Mouse (Mus musculus) stomach, embryonic 15.5 days (tissue): ENCODE results near the gene Itga4. TPM values are rescaled to one million over a fixed set of nuclear protein-coding genes. Genes with fewer than 3 reads are reported as not detected.
A peak's percentile ranks its signal among the peaks of the same experiment; 100 is the strongest.

Experiments used
- ATAC-seq: fragments of 200-750 bp; cut with Nextera tagmentation; 2 replicates; pipeline ENCODE4 v1.8.0; 2017; ENCODE audit warnings: low read depth, moderate number of reproducible peaks, moderate TSS enrichment; ENCODE audit not compliant: insufficient read depth, low FRiP score
- H3K27ac ChIP-seq: fragments of 300-500 bp; sonication (generic); 2 replicates; pipeline ENCODE4 v1.5.1; 2015; ENCODE audit warnings: mild to moderate bottlenecking, inconsistent platforms
- H3K27me3 ChIP-seq: fragments of 300-500 bp; sonication (generic); replicated peaks from 2 replicates; pipeline ENCODE4 v1.6.1; 2015; ENCODE audit warnings: inconsistent platforms
- H3K36me3 ChIP-seq: fragments of 300-500 bp; sonication (generic); 2 replicates; pipeline ENCODE4 v1.6.1; 2015; ENCODE audit warnings: inconsistent platforms
- H3K4me1 ChIP-seq: fragments of 300-500 bp; sonication (generic); 2 replicates; pipeline ENCODE4 v1.6.1; 2015; ENCODE audit warnings: inconsistent platforms
- H3K4me2 ChIP-seq: fragments of 300-500 bp; sonication (generic); 2 replicates; pipeline ENCODE4 v1.6.1; 2015; ENCODE audit warnings: mild to moderate bottlenecking, inconsistent platforms
- H3K4me3 ChIP-seq: fragments of 300-500 bp; sonication (generic); replicated peaks from 2 replicates; pipeline ENCODE4 v1.5.1; 2015; ENCODE audit warnings: inconsistent platforms
- H3K9ac ChIP-seq: fragments of 300-500 bp; sonication (generic); 2 replicates; pipeline ENCODE4 v1.6.1; 2015; ENCODE audit warnings: inconsistent platforms
- H3K9me3 ChIP-seq: fragments of 300-500 bp; sonication (generic); 2 replicates; pipeline ENCODE4 v1.6.1; 2016; ENCODE audit warnings: inconsistent platforms
- WGBS: fragments of 180-500 bp; shearing (Covaris S2); methylation state at CpG from one replicate; pipeline ENCODE4 v1.1.7; 2015; 5-methylcytosine and 5-hydroxymethylcytosine counted together
- polyA plus RNA-seq: library from polyadenylated mRNA; unstranded; fragments of >200 nt; fragmentation: Nextera tagmentation; extraction: Ambion mirVana; gene quantifications from 2 replicates; pipeline ENCODE4 v1.2.1, GENCODE M21; 2015

Gene Itga4
- polyA plus RNA-seq, 1 experiment from 2014 or later: 6.5 TPM

DNA sequence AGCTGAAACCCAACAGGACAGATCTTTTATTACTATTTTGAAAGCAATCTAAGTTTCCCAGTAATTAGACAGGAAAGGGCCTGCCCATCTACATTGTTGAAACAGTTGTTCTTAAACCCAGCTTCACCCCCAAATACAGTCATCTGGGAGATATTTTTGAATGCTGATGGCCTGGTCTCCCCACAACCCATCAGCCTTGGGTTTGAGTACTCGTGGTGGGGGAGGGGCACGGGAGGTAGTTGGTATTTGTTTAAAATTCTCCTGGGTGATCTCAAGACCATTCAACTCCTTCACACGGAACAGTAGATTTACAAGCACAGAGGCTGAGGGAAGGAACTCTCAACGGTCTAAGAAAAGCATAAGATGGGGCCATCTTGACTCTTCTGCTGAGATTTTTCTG, 13.6 kb downstream of the Itga4 start:
- no peak for ATAC-seq
- WGBS: 73% methylated on average over 4 of the region's 4 CpGs
- Histone ChIP-seq H3K27ac (no peak overlapping the region), H3K4me1 (no peaks in the 10 kb centered on the region), H3K36me3 (no peaks in the 10 kb centered on the region), H3K9me3 (no peaks in the 10 kb centered on the region), H3K27me3 (no peaks in the 10 kb centered on the region), H3K9ac (no peak overlapping the region), H3K4me3 (no peak overlapping the region), H3K4me2 (no peak overlapping the region)

DNA sequence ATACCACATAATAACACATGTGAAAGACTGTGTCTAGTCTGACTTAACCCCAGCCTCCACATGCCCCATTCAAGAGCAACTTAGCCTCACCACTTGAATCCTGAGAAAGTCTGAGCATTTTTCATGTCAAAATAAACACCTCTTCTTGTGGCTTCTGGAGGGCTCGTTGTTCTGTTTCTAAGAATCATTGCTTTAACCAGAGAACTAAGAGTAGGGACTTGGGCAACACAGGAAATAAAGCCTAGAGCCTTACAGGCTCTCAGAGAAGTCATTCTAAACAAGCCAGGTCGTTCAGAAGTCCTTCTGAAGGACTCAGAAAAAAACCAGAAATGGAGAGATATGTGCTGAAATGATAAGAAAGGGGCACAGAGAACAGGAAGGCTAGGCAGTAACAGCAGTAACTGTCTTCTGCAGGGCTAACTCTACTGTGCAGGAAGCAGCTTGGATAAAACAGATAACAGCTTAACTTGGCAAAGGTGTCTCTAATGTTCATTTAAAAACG, 14.9 kb downstream of the Itga4 start:
- peak; percentile 58; the same call in 1 of the 2 replicates for ATAC-seq
- H3K9me3 ChIP-seq: no peaks in the 10 kb centered on the region
- H3K27ac ChIP-seq: no peak overlapping the region
- H3K36me3 ChIP-seq: no peaks in the 10 kb centered on the region
- no peaks in the 10 kb centered on the region for H3K27me3 ChIP-seq
- H3K9ac ChIP-seq: no peak overlapping the region
- 30% methylated on average over 3 of the region's 3 CpGs for WGBS
- no peaks in the 10 kb centered on the region for H3K4me1 ChIP-seq
- no peak overlapping the region for H3K4me2 ChIP-seq
- H3K4me3 ChIP-seq: no peak overlapping the region

DNA sequence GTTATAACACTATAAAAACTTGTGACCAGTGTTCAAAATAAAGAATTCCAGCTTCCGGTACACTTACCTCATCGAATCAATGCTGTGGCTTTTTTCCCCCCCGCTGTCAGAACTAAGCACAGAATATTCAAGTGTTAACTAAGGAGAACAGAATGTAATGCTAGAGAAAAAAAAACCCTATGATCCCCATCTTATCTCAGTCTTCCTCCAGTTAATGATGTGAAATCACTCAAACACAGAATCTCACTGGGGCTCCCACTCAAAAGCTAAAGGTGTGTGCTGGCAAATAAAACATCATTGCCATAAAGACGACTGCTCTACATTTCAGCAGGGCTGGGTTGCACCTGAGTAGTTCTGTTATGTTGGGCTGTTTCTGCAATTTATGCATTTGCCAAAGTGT, 16.6 kb downstream of the Itga4 start:
- H3K4me1 ChIP-seq: no peaks in the 10 kb centered on the region
- H3K9ac ChIP-seq: no peak overlapping the region
- 82% methylated on average over 4 of the region's 4 CpGs for WGBS
- H3K36me3 ChIP-seq: no peaks in the 10 kb centered on the region
- no peaks in the 10 kb centered on the region for H3K9me3 ChIP-seq
- H3K4me2 ChIP-seq: no peak overlapping the region
- ATAC-seq: no peak
- no peaks in the 10 kb centered on the region for H3K27me3 ChIP-seq
- H3K27ac ChIP-seq: no peak overlapping the region
- no peak overlapping the region for H3K4me3 ChIP-seq

DNA sequence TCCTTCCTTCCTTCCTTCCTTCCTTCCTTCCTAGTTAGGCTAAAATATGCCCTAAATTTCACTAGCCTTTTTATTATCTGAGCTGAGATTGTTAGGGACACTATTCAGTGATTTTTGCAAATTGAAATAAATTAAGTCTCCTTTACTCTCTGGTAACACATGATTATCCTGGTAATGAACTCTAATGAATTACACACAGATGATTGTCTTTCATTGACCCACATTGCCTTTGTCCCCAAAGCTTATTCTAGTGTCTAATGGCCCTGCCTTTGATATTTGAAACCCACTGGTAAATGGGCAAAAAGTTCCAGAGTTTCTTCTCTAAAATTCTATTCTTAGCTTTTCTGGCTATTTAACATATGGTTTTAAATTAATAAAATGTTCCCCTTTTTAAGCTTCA, 23.4 kb downstream of the Itga4 start:
- Histone ChIP-seq H3K9ac (no peak overlapping the region), H3K36me3 (no peaks in the 10 kb centered on the region), H3K4me3 (no peak overlapping the region), H3K27ac (no peak overlapping the region), H3K4me2 (no peak overlapping the region), H3K27me3 (no peaks in the 10 kb centered on the region), H3K4me1 (no peaks in the 10 kb centered on the region), H3K9me3 (no peaks in the 10 kb centered on the region)
- ATAC-seq: no peak

DNA sequence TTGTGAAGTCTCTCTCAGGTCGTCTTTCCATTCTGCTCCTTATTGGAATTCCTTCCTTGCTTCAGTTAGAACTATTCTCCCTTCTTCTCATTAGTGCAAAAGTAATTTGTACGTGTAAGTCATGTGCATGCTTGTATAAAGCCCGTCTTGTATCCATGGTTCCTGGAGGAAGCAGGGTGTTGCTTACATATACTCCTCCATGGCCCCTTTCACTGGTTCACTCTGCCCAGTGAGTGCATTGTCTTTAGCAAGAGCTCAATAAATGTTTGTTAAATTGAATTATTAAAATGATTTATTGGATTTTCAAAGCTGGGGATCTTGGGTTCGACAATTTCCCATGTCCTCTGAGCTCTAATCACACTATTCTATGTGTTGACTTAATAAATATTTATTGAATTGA, 29.0 kb downstream of the Itga4 start:
- Histone ChIP-seq H3K4me2 (no peak overlapping the region), H3K9ac (no peak overlapping the region), H3K27me3 (no peaks in the 10 kb centered on the region), H3K9me3 (no peaks in the 10 kb centered on the region), H3K27ac (no peak overlapping the region), H3K4me3 (no peak overlapping the region), H3K36me3 (no peaks in the 10 kb centered on the region), H3K4me1 (no peaks in the 10 kb centered on the region)
- no peak for ATAC-seq
- WGBS: 79% methylated on average over 4 of the region's 4 CpGs

DNA sequence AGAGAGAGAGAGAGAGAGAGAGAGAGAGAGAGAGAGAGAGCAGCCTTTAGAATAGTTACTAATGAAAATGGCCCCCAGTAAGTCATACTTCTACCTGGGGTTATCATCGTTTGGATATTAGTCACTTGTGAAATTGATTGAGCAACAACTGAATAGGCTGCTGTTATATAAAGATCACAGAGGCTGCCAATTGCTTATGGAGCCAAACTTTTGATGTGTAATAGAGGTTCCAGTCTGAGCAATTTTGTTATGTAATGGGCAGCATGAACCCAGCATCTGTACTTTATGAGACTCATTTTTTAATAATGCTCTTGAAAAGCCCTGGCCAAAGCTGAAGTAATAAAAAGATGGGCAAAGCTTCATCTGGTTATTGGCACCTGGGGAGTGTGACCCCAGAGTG, 34.9 kb downstream of the Itga4 start:
- Histone ChIP-seq H3K4me1 (no peaks in the 10 kb centered on the region), H3K27ac (no peak overlapping the region), H3K4me2 (no peak overlapping the region), H3K36me3 (no peaks in the 10 kb centered on the region), H3K27me3 (no peaks in the 10 kb centered on the region), H3K9ac (no peak overlapping the region), H3K9me3 (no peaks in the 10 kb centered on the region), H3K4me3 (no peak overlapping the region)
- ATAC-seq: no peak
- 72% methylated on average over 1 of the region's 1 CpGs for WGBS

DNA sequence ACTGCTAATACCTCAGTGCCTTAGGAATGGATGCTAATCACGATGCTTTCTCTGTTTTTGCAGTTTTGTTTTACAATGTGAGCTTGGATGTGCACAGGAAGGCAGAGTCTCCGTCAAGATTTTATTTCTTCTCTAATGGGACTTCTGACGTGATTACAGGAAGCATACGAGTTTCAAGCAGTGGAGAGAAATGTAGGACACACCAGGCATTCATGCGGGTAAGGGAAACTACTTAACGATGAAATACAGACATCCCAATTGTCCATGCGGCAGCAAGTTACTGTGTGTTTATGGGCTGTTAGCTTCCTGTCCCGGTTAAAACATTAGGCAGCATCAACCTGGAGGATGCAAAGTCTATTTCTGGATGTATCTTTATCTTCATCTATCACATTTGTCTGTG, 36.7 kb downstream of the Itga4 start:
- Histone ChIP-seq H3K4me1 (no peaks in the 10 kb centered on the region), H3K9ac (no peak overlapping the region), H3K36me3 (no peaks in the 10 kb centered on the region), H3K27me3 (no peaks in the 10 kb centered on the region), H3K9me3 (no peaks in the 10 kb centered on the region), H3K27ac (no peak overlapping the region), H3K4me3 (no peak overlapping the region), H3K4me2 (no peak overlapping the region)
- 72% methylated on average over 8 of the region's 8 CpGs for WGBS
- ATAC-seq: no peak

DNA sequence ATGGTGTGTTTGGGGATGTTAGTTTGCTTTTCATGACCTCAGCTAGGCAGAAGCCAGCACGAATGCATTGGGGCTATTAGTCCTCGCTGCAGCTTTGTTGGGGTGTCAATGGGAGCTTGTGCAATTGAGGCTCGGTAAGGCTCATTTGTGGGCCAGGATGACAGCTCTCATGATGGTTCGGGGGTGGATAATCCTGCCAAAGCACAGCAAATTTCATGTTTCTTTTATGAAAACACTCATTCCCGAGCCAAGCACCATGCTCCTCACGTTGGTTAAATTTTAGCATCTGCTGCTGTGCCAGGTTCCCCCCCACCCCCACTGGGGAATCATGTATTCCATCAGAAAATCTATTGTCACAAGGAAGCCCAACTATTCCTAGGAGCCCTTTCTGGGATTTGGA, 37.2 kb downstream of the Itga4 start:
- Histone ChIP-seq H3K9me3 (no peaks in the 10 kb centered on the region), H3K4me1 (no peaks in the 10 kb centered on the region), H3K27ac (no peak overlapping the region), H3K9ac (no peak overlapping the region), H3K36me3 (no peaks in the 10 kb centered on the region), H3K4me3 (no peak overlapping the region), H3K27me3 (no peaks in the 10 kb centered on the region), H3K4me2 (no peak overlapping the region)
- WGBS: 80% methylated on average over 6 of the region's 6 CpGs
- no peak for ATAC-seq

DNA sequence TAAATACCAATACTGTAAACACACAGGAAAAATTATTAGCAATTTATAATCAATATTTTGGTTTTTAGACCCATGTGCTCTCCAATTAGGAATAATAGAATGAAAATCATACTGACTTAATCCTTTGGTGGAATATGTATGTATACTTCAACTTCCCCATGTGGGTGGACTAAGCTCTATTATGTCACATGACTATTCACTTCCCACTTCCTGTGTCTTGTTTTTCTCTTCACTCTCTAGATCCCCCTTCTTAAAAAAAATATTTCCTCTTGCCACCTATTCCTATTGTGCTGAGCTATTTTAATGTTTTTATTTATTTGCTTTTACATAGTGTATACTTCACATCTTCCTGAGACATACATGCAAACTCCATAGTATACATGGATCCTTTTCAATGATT, 47.2 kb downstream of the Itga4 start:
- Histone ChIP-seq H3K4me1 (no peaks in the 10 kb centered on the region), H3K4me2 (no peak overlapping the region), H3K27me3 (no peaks in the 10 kb centered on the region), H3K9me3 (no peaks in the 10 kb centered on the region), H3K4me3 (no peak overlapping the region), H3K27ac (no peak overlapping the region), H3K9ac (no peak overlapping the region), H3K36me3 (no peaks in the 10 kb centered on the region)
- ATAC-seq: no peak

DNA sequence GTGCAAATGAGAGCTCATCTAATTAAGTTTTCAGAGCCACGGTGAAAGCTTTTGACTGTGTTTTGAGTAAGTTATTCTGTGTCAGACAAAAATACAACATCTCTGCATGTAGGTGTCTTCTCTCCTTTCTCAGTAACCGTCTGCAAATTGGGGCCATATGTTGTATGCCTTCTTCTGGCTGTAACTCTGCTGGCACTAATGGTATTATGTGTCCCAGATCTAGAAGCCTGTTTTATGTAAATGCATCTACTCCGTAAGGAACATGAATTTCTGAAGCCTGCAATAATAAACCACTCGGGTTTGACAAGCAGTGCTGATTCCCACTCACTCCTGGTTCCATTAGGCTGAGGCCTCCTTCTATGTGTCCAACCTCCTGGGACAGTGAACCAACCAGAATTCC, 52.3 kb downstream of the Itga4 start:
- Histone ChIP-seq H3K36me3 (no peaks in the 10 kb centered on the region), H3K9ac (no peak overlapping the region), H3K27me3 (no peaks in the 10 kb centered on the region), H3K4me3 (no peak overlapping the region), H3K9me3 (no peaks in the 10 kb centered on the region), H3K4me2 (no peak overlapping the region), H3K27ac (no peak overlapping the region), H3K4me1 (no peaks in the 10 kb centered on the region)
- WGBS: 76% methylated on average over 4 of the region's 4 CpGs
- no peak for ATAC-seq

DNA sequence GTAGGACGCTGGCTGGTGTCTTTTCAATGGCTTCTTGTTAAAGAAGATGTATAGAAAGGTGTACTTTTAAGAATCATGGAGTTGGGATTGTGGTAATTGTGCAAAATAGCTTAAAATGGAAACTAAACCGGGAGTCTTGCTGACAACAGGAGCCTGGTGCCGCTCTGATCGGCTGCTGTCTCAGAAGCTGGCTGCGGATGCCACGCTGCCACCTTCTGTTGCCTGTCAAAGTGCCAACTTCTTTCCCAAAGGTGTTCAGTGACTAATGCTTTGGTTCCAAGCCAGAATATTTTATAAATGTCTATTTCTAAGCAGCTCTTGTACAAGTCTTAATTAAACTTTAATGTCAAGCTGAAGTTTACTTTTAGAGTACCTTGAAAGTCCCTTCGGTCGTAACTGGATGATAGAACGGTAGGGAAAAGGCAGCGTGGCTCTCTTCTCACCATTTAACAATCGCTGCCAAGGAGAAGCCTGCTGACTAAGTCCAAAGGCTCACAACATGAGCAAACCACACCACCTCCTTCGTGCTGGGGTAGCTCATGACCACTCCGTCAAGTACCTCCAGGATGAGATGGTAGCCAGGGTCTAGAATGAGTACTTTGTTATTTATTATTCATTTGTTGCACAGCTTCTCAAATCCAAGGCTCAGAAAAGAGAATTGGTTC, 54.4 kb downstream of the Itga4 start:
- Histone ChIP-seq H3K9ac (no peak overlapping the region), H3K4me1 (no peaks in the 10 kb centered on the region), H3K36me3 (no peaks in the 10 kb centered on the region), H3K27ac (no peak overlapping the region), H3K4me3 (no peak overlapping the region), H3K9me3 (no peaks in the 10 kb centered on the region), H3K27me3 (no peaks in the 10 kb centered on the region), H3K4me2 (no peak overlapping the region)
- WGBS: 81% methylated on average over 13 of the region's 13 CpGs
- ATAC-seq: no peak

DNA sequence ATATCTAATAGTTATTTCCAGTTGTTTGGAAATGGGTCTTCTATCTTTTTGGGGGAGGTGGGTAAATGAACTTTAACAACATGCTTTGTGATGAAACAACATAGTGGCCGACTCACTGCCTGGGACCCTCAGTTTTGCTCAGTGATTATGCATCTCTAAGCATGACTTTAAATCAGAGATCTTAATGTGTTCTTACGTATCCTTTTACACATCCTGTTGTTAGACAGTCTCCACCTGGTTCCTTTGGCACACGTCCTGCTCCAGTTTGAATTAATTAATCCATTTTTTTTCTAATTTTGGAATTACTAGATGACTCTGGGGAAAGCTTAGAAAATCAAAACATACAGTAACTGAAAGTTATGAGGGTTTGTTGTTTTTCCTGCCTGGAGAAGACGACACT, 57.3 kb downstream of the Itga4 start:
- H3K4me2 ChIP-seq: no peak overlapping the region
- no peak overlapping the region for H3K27ac ChIP-seq
- H3K27me3 ChIP-seq: no peaks in the 10 kb centered on the region
- no peak overlapping the region for H3K9ac ChIP-seq
- WGBS: 52% methylated on average over 4 of the region's 4 CpGs
- no peak for ATAC-seq
- no peaks in the 10 kb centered on the region for H3K4me1 ChIP-seq
- H3K9me3 ChIP-seq: no peaks in the 10 kb centered on the region
- H3K36me3 ChIP-seq: no peaks in the 10 kb centered on the region
- no peak overlapping the region for H3K4me3 ChIP-seq

DNA sequence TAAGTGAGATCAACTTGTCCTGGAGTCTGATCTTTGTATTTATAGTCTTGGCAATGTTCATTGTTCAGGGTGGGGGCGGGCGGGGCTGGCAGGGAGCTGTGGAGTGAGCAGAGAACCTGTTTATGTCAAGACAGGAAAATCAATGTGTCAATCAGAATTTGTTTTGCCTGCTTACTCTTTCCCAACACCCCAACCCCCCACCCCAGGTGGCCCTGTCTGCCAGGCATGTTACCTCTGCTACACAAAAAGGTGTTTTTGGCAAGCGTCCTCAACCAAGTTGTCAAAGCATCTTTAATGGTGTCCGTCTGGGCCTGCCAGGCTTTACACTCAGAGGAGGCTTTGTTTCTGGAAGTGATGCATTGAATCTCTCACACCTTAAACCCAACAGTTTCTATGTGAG, 59.9 kb downstream of the Itga4 start:
- Histone ChIP-seq H3K36me3 (no peaks in the 10 kb centered on the region), H3K27ac (no peak overlapping the region), H3K9ac (no peak overlapping the region), H3K27me3 (no peaks in the 10 kb centered on the region), H3K4me2 (no peak overlapping the region), H3K9me3 (no peaks in the 10 kb centered on the region), H3K4me1 (no peaks in the 10 kb centered on the region), H3K4me3 (no peak overlapping the region)
- 80% methylated on average over 4 of the region's 4 CpGs for WGBS
- no peak for ATAC-seq
